Mouse (Mus musculus): ENCODE results near the gene Gm47969. TPM values are rescaled to one million over a fixed set of nuclear protein-coding genes. Genes with fewer than 3 reads are reported as not detected.

The Gm47969 gene
- total and polyA plus RNA-seq, 2 experiments from 2014 or later: not detected

GRCm38 (mm10) chr1:83042380-83042779 lies 2.4 kb upstream of the Gm47969 start, which contains the start of gene Krtap28-10:
Krtap28-10 (minus strand) TSS chr1:83042480.
- H3K4me2 ChIP-seq (ENCODE audit: low read depth, low read length): no peak within 1 kb of the TSS
- H3K4me3 ChIP-seq (ENCODE audit: low read length): no peak within 1 kb of the TSS
- 89% methylated on average over 2 of the region's 2 CpGs for WGBS
- DNase-seq (ENCODE audit: low spot score) (no peak), ATAC-seq (no peak)
- H3K9ac ChIP-seq (replicated peaks; ENCODE audit: low read length): no peak within 1 kb of the TSS
- H3K27ac ChIP-seq: no peak within 1 kb of the TSS
- H3K9me3 ChIP-seq (ENCODE audit: low read length): no peaks in the 10 kb centered on the region
- H3K4me1 ChIP-seq (ENCODE audit: insufficient read depth, low read length): no peaks in the 10 kb centered on the region
- no peaks in the 10 kb centered on the region for H3K36me3 ChIP-seq (ENCODE audit: insufficient read depth, low read length)
- no peaks in the 10 kb centered on the region for H3K27me3 ChIP-seq (ENCODE audit: insufficient read depth, low read length)
- no peak for TF ChIP-seq CTCF (IDR thresholded peaks at IDR 0.05; ENCODE audit: low read depth)

GRCm38 (mm10) chr1:83058481-83058880 lies 13.7 kb downstream of the Gm47969 start:
- H3K4me1 ChIP-seq (ENCODE audit: insufficient read depth, low read length): no peaks in the 10 kb centered on the region
- DNase-seq (ENCODE audit: low spot score) (no peak), ATAC-seq (no peak)
- 65% methylated on average over 1 of the region's 1 CpGs for WGBS
- no peak overlapping the region for H3K4me2 ChIP-seq (ENCODE audit: low read depth, low read length)
- H3K4me3 ChIP-seq (ENCODE audit: low read length): no peak overlapping the region
- H3K27me3 ChIP-seq (ENCODE audit: insufficient read depth, low read length): no peaks in the 10 kb centered on the region
- H3K36me3 ChIP-seq (ENCODE audit: insufficient read depth, low read length): no peaks in the 10 kb centered on the region
- no peak overlapping the region for H3K27ac ChIP-seq
- no peak overlapping the region for H3K9ac ChIP-seq (replicated peaks; ENCODE audit: low read length)
- TF ChIP-seq CTCF (IDR thresholded peaks at IDR 0.05; ENCODE audit: low read depth): no peak
- H3K9me3 ChIP-seq (ENCODE audit: low read length): no peaks in the 10 kb centered on the region

- Histone ChIP-seq H3K9me3 (ENCODE audit: low read length) (no peaks in the 10 kb centered on the region), H3K27ac (no peak within 1 kb of the TSS), H3K4me2 (ENCODE audit: low read depth, low read length) (no peak within 1 kb of the TSS), H3K4me1 (ENCODE audit: insufficient read depth, low read length) (no peaks in the 10 kb centered on the region), H3K27me3 (ENCODE audit: insufficient read depth, low read length) (no peaks in the 10 kb centered on the region), H3K4me3 (ENCODE audit: low read length) (no peak within 1 kb of the TSS), H3K9ac (replicated peaks; ENCODE audit: low read length) (no peak within 1 kb of the TSS), H3K36me3 (ENCODE audit: insufficient read depth, low read length) (no peaks in the 10 kb centered on the region)
- DNase-seq (ENCODE audit: low spot score) (no peak), ATAC-seq (no peak)
- WGBS: 91% methylated on average over 9 of the region's 9 CpGs
- no peak for TF ChIP-seq CTCF (IDR thresholded peaks at IDR 0.05; ENCODE audit: low read depth)
These were observed 14.5 kb downstream of the Gm47969 start, which contains the start of gene A030005K14Rik for GRCm38 (mm10) chr1:83059278-83059677. A030005K14Rik (minus strand) TSS chr1:83059378.

GRCm38 (mm10) chr1:83060643-83061042 lies 15.9 kb downstream of the Gm47969 start, which contains the start of gene Krtap28-13:
Krtap28-13 (plus strand) TSS chr1:83060930.
- WGBS: 78% methylated on average over 4 of the region's 4 CpGs
- DNase-seq (ENCODE audit: low spot score) (no peak), ATAC-seq (no peak)
- Histone ChIP-seq H3K9me3 (ENCODE audit: low read length) (no peaks in the 10 kb centered on the region), H3K4me1 (ENCODE audit: insufficient read depth, low read length) (no peaks in the 10 kb centered on the region), H3K27ac (no peak within 1 kb of the TSS), H3K4me3 (ENCODE audit: low read length) (no peak within 1 kb of the TSS), H3K4me2 (ENCODE audit: low read depth, low read length) (no peak within 1 kb of the TSS), H3K27me3 (ENCODE audit: insufficient read depth, low read length) (no peaks in the 10 kb centered on the region), H3K9ac (replicated peaks; ENCODE audit: low read length) (no peak within 1 kb of the TSS), H3K36me3 (ENCODE audit: insufficient read depth, low read length) (no peaks in the 10 kb centered on the region)
- TF ChIP-seq CTCF (IDR thresholded peaks at IDR 0.05; ENCODE audit: low read depth): no peak

GRCm38 (mm10) chr1:83064851-83065250 lies 20.1 kb downstream of the Gm47969 start:
- Histone ChIP-seq H3K36me3 (ENCODE audit: insufficient read depth, low read length) (no peaks in the 10 kb centered on the region), H3K27me3 (ENCODE audit: insufficient read depth, low read length) (no peaks in the 10 kb centered on the region), H3K27ac (no peak overlapping the region), H3K4me3 (ENCODE audit: low read length) (no peak overlapping the region), H3K9ac (replicated peaks; ENCODE audit: low read length) (no peak overlapping the region), H3K4me1 (ENCODE audit: insufficient read depth, low read length) (no peaks in the 10 kb centered on the region), H3K4me2 (ENCODE audit: low read depth, low read length) (no peak overlapping the region), H3K9me3 (ENCODE audit: low read length) (no peaks in the 10 kb centered on the region)
- no peak for ATAC-seq
- 28% methylated on average over 3 of the region's 3 CpGs for WGBS
- DNase-seq (ENCODE audit: low spot score): peak; percentile 68
- TF ChIP-seq CTCF (IDR thresholded peaks at IDR 0.05; ENCODE audit: low read depth): peak; percentile 67

GRCm38 (mm10) chr1:83066577-83066976 lies 21.8 kb downstream of the Gm47969 start:
- TF ChIP-seq CTCF (IDR thresholded peaks at IDR 0.05; ENCODE audit: low read depth): no peak
- H3K27ac ChIP-seq: no peak overlapping the region
- H3K9ac ChIP-seq (replicated peaks; ENCODE audit: low read length): no peak overlapping the region
- DNase-seq (ENCODE audit: low spot score) (no peak), ATAC-seq (no peak)
- H3K36me3 ChIP-seq (ENCODE audit: insufficient read depth, low read length): no peaks in the 10 kb centered on the region
- H3K4me2 ChIP-seq (ENCODE audit: low read depth, low read length): no peak overlapping the region
- no peaks in the 10 kb centered on the region for H3K27me3 ChIP-seq (ENCODE audit: insufficient read depth, low read length)
- no peak overlapping the region for H3K4me3 ChIP-seq (ENCODE audit: low read length)
- H3K9me3 ChIP-seq (ENCODE audit: low read length): no peaks in the 10 kb centered on the region
- 93% methylated on average over 4 of the region's 4 CpGs for WGBS
- no peaks in the 10 kb centered on the region for H3K4me1 ChIP-seq (ENCODE audit: insufficient read depth, low read length)

GRCm38 (mm10) chr1:83067205-83067604 lies 22.5 kb downstream of the Gm47969 start:
- 75% methylated on average over 10 of the region's 10 CpGs for WGBS

More at GRCm38 (mm10) chr1:83067205-83067604, 22.5 kb downstream of the Gm47969 start:
- H3K27ac ChIP-seq: no peak overlapping the region
- no peaks in the 10 kb centered on the region for H3K27me3 ChIP-seq (ENCODE audit: insufficient read depth, low read length)
- no peaks in the 10 kb centered on the region for H3K36me3 ChIP-seq (ENCODE audit: insufficient read depth, low read length)
- ATAC-seq (no peak), DNase-seq (ENCODE audit: low spot score) (no peak)
- H3K4me2 ChIP-seq (ENCODE audit: low read depth, low read length): no peak overlapping the region
- H3K4me3 ChIP-seq (ENCODE audit: low read length): no peak overlapping the region
- TF ChIP-seq CTCF (IDR thresholded peaks at IDR 0.05; ENCODE audit: low read depth): no peak
- H3K9me3 ChIP-seq (ENCODE audit: low read length): no peaks in the 10 kb centered on the region
- H3K9ac ChIP-seq (replicated peaks; ENCODE audit: low read length): no peak overlapping the region
- no peaks in the 10 kb centered on the region for H3K4me1 ChIP-seq (ENCODE audit: insufficient read depth, low read length)

All from hindbrain, postnatal 0 days (tissue).